Mouse (Mus musculus): ENCODE measurements around the gene Arhgap10.

Arhgap10 gene

GRCm38 (mm10) chr8:77228688-77229087 is 289.1 kb downstream of the Arhgap10 start:
- DNase-seq (ENCODE audit: low read depth, low spot score), result no peak

- no peak for DNase-seq (ENCODE audit: low read depth, low spot score)
These were observed 290.0 kb downstream of the Arhgap10 start for GRCm38 (mm10) chr8:77227742-77228141.

- no peak for DNase-seq (ENCODE audit: low read depth, low spot score)
These were observed 294.6 kb downstream of the Arhgap10 start for GRCm38 (mm10) chr8:77223123-77223522.

GRCm38 (mm10) chr8:77215191-77215590 is 302.6 kb downstream of the Arhgap10 start:
- no peak for DNase-seq (ENCODE audit: low read depth, low spot score)

GRCm38 (mm10) chr8:77214665-77215064 is 303.1 kb downstream of the Arhgap10 start:
- DNase-seq (ENCODE audit: low read depth, low spot score), result peak; percentile 56

- DNase-seq (ENCODE audit: low read depth, low spot score), result no peak
These were observed 303.8 kb downstream of the Arhgap10 start for GRCm38 (mm10) chr8:77213893-77214464.

- DNase-seq (ENCODE audit: low read depth, low spot score), result no peak
These were observed 308.5 kb downstream of the Arhgap10 start for GRCm38 (mm10) chr8:77209297-77209696.
